Mouse (Mus musculus) neural tube, embryonic 14.5 days (tissue): Measurements from ENCODE around the gene Pdzk1ip1. TPM values are rescaled to one million over a fixed set of nuclear protein-coding genes. Genes with fewer than 3 reads are reported as not detected.

ENCODE experiments used
- ATAC-seq: fragments of 200-750 bp; cut with Nextera tagmentation; 2 replicates; pipeline ENCODE4 v1.8.0; 2017; ENCODE audit warnings: low read depth, mild to moderate bottlenecking, moderate TSS enrichment, moderate library complexity
- H3K27ac ChIP-seq: fragments of 300-500 bp; sonication (generic); 2 replicates; pipeline ENCODE4 v1.5.1; 2014; ENCODE audit warnings: low read depth, mild to moderate bottlenecking, control low read depth, low read length, moderate library complexity, mixed read lengths
- H3K27me3 ChIP-seq: fragments of 300-500 bp; sonication (generic); 2 replicates; pipeline ENCODE4 v1.6.1; 2014; ENCODE audit warnings: low read length; ENCODE audit not compliant: control insufficient read depth, insufficient read depth
- H3K36me3 ChIP-seq: fragments of 300-500 bp; sonication (generic); 2 replicates; pipeline ENCODE4 v1.6.1; 2014; ENCODE audit warnings: low read length, mixed read lengths; ENCODE audit not compliant: control insufficient read depth, insufficient read depth
- H3K4me1 ChIP-seq: fragments of 300-500 bp; sonication (generic); 2 replicates; pipeline ENCODE4 v1.6.1; 2014; ENCODE audit warnings: low read length; ENCODE audit not compliant: control insufficient read depth, insufficient read depth
- H3K4me2 ChIP-seq: fragments of 300-500 bp; sonication (generic); 2 replicates; pipeline ENCODE4 v1.6.1; 2014; ENCODE audit warnings: mild to moderate bottlenecking, low read depth, low read length, control low read depth
- H3K4me3 ChIP-seq: fragments of 300-500 bp; sonication (generic); 2 replicates; pipeline ENCODE4 v1.5.1; 2014; ENCODE audit warnings: low read depth, low read length, control low read depth, mixed read lengths
- H3K9ac ChIP-seq: fragments of 300-500 bp; sonication (generic); replicated peaks from 2 replicates; pipeline ENCODE4 v1.6.1; 2014; ENCODE audit warnings: low read depth, mild to moderate bottlenecking, control low read depth, low read length, mixed read lengths
- H3K9me3 ChIP-seq: fragments of 300-500 bp; sonication (generic); 2 replicates; pipeline ENCODE4 v1.6.1; 2016; ENCODE audit warnings: low read length; ENCODE audit not compliant: control insufficient read depth
- WGBS: fragments of 180-500 bp; shearing (Covaris S2); extraction: QIAGEN DNeasy Blood & Tissue Kit; methylation state at CpG from one replicate; pipeline ENCODE4 v1.1.7; 2014; 5-methylcytosine and 5-hydroxymethylcytosine counted together
- polyA plus RNA-seq: library from polyadenylated mRNA; unstranded; fragments of >200 nt; fragmentation: Nextera tagmentation; extraction: Ambion mirVana; gene quantifications from 2 replicates; pipeline ENCODE4 v1.2.1, GENCODE M21; 2014

Pdzk1ip1 gene
- polyA plus RNA-seq, 1 experiment from 2014 or later, result 2.4 TPM

GRCm38 (mm10) chr4:115097146-115097496, 8.6 kb downstream of the Pdzk1ip1 start:
- 2% methylated on average over 6 of the region's 6 CpGs for WGBS
- Histone ChIP-seq H3K4me3 (no peak overlapping the region), H3K4me1 (0 out of 2 replicates have a peak, but pooled peaks cover 3% of the 10 kb centered on the region), H3K9me3 (no peaks in the 10 kb centered on the region), H3K36me3 (no peaks in the 10 kb centered on the region), H3K4me2 (peak overlapping the region; percentile 27; the same call in 1 of the 2 replicates), H3K27ac (no peak overlapping the region), H3K27me3 (peaks cover 6% of the 10 kb centered on the region), H3K9ac (no peak overlapping the region)
- ATAC-seq, result 0 out of 2 replicates have a peak, but pooled peaks have one; percentile 29

- peak; percentile 83 for ATAC-seq
- WGBS, result 45% methylated on average over 6 of the region's 6 CpGs
- Histone ChIP-seq H3K9ac (no peak overlapping the region), H3K4me2 (no peak overlapping the region), H3K36me3 (no peaks in the 10 kb centered on the region), H3K9me3 (no peaks in the 10 kb centered on the region), H3K4me3 (no peak overlapping the region), H3K27me3 (peaks cover 3% of the 10 kb centered on the region; the same call in 1 of the 2 replicates), H3K27ac (no peak overlapping the region), H3K4me1 (no peaks in the 10 kb centered on the region)
These were observed 13.2 kb downstream of the Pdzk1ip1 start for GRCm38 (mm10) chr4:115101682-115102081.

- Histone ChIP-seq H3K9me3 (no peaks in the 10 kb centered on the region), H3K4me2 (no peak overlapping the region), H3K9ac (no peak overlapping the region), H3K4me3 (no peak overlapping the region), H3K27me3 (no peaks in the 10 kb centered on the region), H3K27ac (no peak overlapping the region), H3K4me1 (no peaks in the 10 kb centered on the region), H3K36me3 (no peaks in the 10 kb centered on the region)
- 69% methylated on average over 4 of the region's 4 CpGs for WGBS
- no peak for ATAC-seq
These were observed 15.0 kb downstream of the Pdzk1ip1 start for GRCm38 (mm10) chr4:115103510-115103909.

GRCm38 (mm10) chr4:115111167-115111566, 22.7 kb downstream of the Pdzk1ip1 start:
- H3K4me2 ChIP-seq, result no peak overlapping the region
- no peak overlapping the region for H3K4me3 ChIP-seq
- no peak overlapping the region for H3K27ac ChIP-seq
- H3K27me3 ChIP-seq, result no peaks in the 10 kb centered on the region
- no peaks in the 10 kb centered on the region for H3K4me1 ChIP-seq
- no peaks in the 10 kb centered on the region for H3K36me3 ChIP-seq
- no peak overlapping the region for H3K9ac ChIP-seq
- H3K9me3 ChIP-seq, result no peaks in the 10 kb centered on the region
- ATAC-seq, result no peak
- 83% methylated on average over 2 of the region's 2 CpGs for WGBS

- H3K4me2 ChIP-seq, result no peak overlapping the region
- H3K9me3 ChIP-seq, result no peaks in the 10 kb centered on the region
- no peak overlapping the region for H3K27ac ChIP-seq
- no peaks in the 10 kb centered on the region for H3K27me3 ChIP-seq
- ATAC-seq, result no peak
- no peaks in the 10 kb centered on the region for H3K4me1 ChIP-seq
- H3K4me3 ChIP-seq, result no peak overlapping the region
- no peak overlapping the region for H3K9ac ChIP-seq
- H3K36me3 ChIP-seq, result no peaks in the 10 kb centered on the region
- 29% methylated on average over 5 of the region's 5 CpGs for WGBS
These were observed 24.8 kb downstream of the Pdzk1ip1 start for GRCm38 (mm10) chr4:115113266-115113665.

- Histone ChIP-seq H3K4me1 (no peaks in the 10 kb centered on the region), H3K27me3 (no peaks in the 10 kb centered on the region), H3K9me3 (no peaks in the 10 kb centered on the region), H3K9ac (no peak overlapping the region), H3K36me3 (no peaks in the 10 kb centered on the region), H3K27ac (no peak overlapping the region), H3K4me3 (no peak overlapping the region), H3K4me2 (no peak overlapping the region)
- 91% methylated on average over 3 of the region's 3 CpGs for WGBS
- no peak for ATAC-seq
These were observed 31.1 kb downstream of the Pdzk1ip1 start for GRCm38 (mm10) chr4:115119642-115120041.

- WGBS, result 82% methylated on average over 2 of the region's 2 CpGs
- no peaks in the 10 kb centered on the region for H3K27me3 ChIP-seq
- no peak overlapping the region for H3K9ac ChIP-seq
- no peaks in the 10 kb centered on the region for H3K36me3 ChIP-seq
- no peak overlapping the region for H3K4me3 ChIP-seq
- no peak for ATAC-seq
- no peak overlapping the region for H3K4me2 ChIP-seq
- H3K27ac ChIP-seq, result no peak overlapping the region
- no peaks in the 10 kb centered on the region for H3K4me1 ChIP-seq
- no peaks in the 10 kb centered on the region for H3K9me3 ChIP-seq
These were observed 32.7 kb downstream of the Pdzk1ip1 start for GRCm38 (mm10) chr4:115121162-115121561.

- H3K27ac ChIP-seq, result no peak overlapping the region
- ATAC-seq, result no peak
- H3K4me2 ChIP-seq, result no peak overlapping the region
- no peak overlapping the region for H3K4me3 ChIP-seq
- H3K27me3 ChIP-seq, result no peaks in the 10 kb centered on the region
- H3K36me3 ChIP-seq, result no peaks in the 10 kb centered on the region
- H3K9ac ChIP-seq, result no peak overlapping the region
- no peaks in the 10 kb centered on the region for H3K4me1 ChIP-seq
- no peaks in the 10 kb centered on the region for H3K9me3 ChIP-seq
- 89% methylated on average over 5 of the region's 5 CpGs for WGBS
These were observed 33.1 kb downstream of the Pdzk1ip1 start for GRCm38 (mm10) chr4:115121608-115122007.

GRCm38 (mm10) chr4:115123507-115123906, 35.0 kb downstream of the Pdzk1ip1 start:
- Histone ChIP-seq H3K4me2 (no peak overlapping the region), H3K4me3 (no peak overlapping the region), H3K27ac (no peak overlapping the region), H3K4me1 (no peaks in the 10 kb centered on the region), H3K9ac (no peak overlapping the region), H3K9me3 (no peaks in the 10 kb centered on the region), H3K27me3 (no peaks in the 10 kb centered on the region), H3K36me3 (no peaks in the 10 kb centered on the region)
- WGBS, result 52% methylated on average over 2 of the region's 2 CpGs
- no peak for ATAC-seq

- H3K4me1 ChIP-seq, result no peaks in the 10 kb centered on the region
- no peaks in the 10 kb centered on the region for H3K27me3 ChIP-seq
- no peak for ATAC-seq
- no peaks in the 10 kb centered on the region for H3K9me3 ChIP-seq
- no peak overlapping the region for H3K4me2 ChIP-seq
- H3K27ac ChIP-seq, result no peak overlapping the region
- H3K9ac ChIP-seq, result no peak overlapping the region
- H3K4me3 ChIP-seq, result no peak overlapping the region
- no peaks in the 10 kb centered on the region for H3K36me3 ChIP-seq
These were observed 36.2 kb downstream of the Pdzk1ip1 start for GRCm38 (mm10) chr4:115124713-115125112.
